Mouse (Mus musculus) liver, adult 10 weeks (tissue): ENCODE results near the gene Fmnl2. TPM values are rescaled to one million over a fixed set of nuclear protein-coding genes. Genes with fewer than 3 reads are reported as not detected.

Experiments
- polyA plus RNA-seq: library from polyadenylated mRNA; stranded (reverse); fragments of 350-450 nt; fragmentation: Illumina TruSeq; extraction: RNeasy Lipid Tissue Mini Kit (QIAGEN cat#74804); gene quantifications from one replicate; pipeline ENCODE4 v1.2.3, GENCODE M21; 2014; ENCODE audit warnings: low read depth, low replicate concordance

Fmnl2 gene
- polyA plus RNA-seq = 12.3 TPM

GRCm38 (mm10) chr2:52857611-52858528, at the start of gene Fmnl2:
Gene Fmnl2, plus strand, starts transcription at chr2:52857860.

Other genes starting within 250 kb of the Fmnl2 start
- 0.08 TPM for gene Cacnb4, start 181.0 kb upstream of the Fmnl2 start, polyA plus RNA-seq
- gene Stam2, start 115.6 kb upstream of the Fmnl2 start, polyA plus RNA-seq = 11.0 TPM